Mouse (Mus musculus): ENCODE results near the gene Cgas.

The Cgas gene

GRCm38 (mm10) chr9:78386947-78387346 is 56.1 kb downstream of the Cgas start:
- DNase-seq (ENCODE audit: low spot score in 2 of 2), result no peak

GRCm38 (mm10) chr9:78385893-78386292 is 57.1 kb downstream of the Cgas start:
- DNase-seq (ENCODE audit: low spot score in 2 of 2), result no peak
